Mouse (Mus musculus) CH12.LX (cell line): Measurements from ENCODE around the gene Taar8a. TPM values are rescaled to one million over a fixed set of nuclear protein-coding genes. Genes with fewer than 3 reads are reported as not detected.
"Not testable (repeated sequence)": the region's sequence is repeated elsewhere in the genome, so short reads cannot be mapped to it uniquely, and the experiment has no call there.

Experiments
- DNase-seq: peaks from one replicate; pipeline ENCODE4 v3.0.0-alpha.2; 2013; ENCODE audit errors: extremely low read depth
- H3K27ac ChIP-seq: 2 replicates; pipeline ENCODE4 v1.5.1; 2012; ENCODE audit warnings: low read depth, mild to moderate bottlenecking, control low read depth, moderate library complexity; ENCODE audit not compliant: insufficient read depth
- H3K27me3 ChIP-seq: replicated peaks from 2 replicates; pipeline ENCODE3; 2012; ENCODE audit warnings: inconsistent platforms
- H3K36me3 ChIP-seq, 2 experiments: replicated peaks in 1 of 2; 2 replicates each; pipeline versions ENCODE3 to v1.6.1; 2012; ENCODE audit warnings: inconsistent platforms in 1 of 2, low read length in 1 of 2, mild to moderate bottlenecking in 1 of 2, mixed read lengths in 1 of 2, moderate library complexity in 1 of 2; ENCODE audit not compliant: control insufficient read depth in 1 of 2, insufficient read depth in 1 of 2
- H3K4me1 ChIP-seq, 2 experiments: 2 replicates each; pipeline ENCODE4 v1.6.1; 2012; ENCODE audit warnings: inconsistent platforms in 1 of 2, moderate library complexity in 1 of 2; ENCODE audit not compliant: insufficient read depth in 2 of 2, control insufficient read depth in 1 of 2
- H3K4me2 ChIP-seq: 2 replicates; pipeline ENCODE4 v1.6.1; 2012; ENCODE audit warnings: low read depth, mild to moderate bottlenecking, control low read depth; ENCODE audit not compliant: poor library complexity, insufficient read depth, severe bottlenecking
- H3K4me3 ChIP-seq, 3 experiments: fragments of 150-350 bp in 1 of 3; sonication (generic) in 1 of 3; replicated peaks in 1 of 3; 2 replicates each; pipeline versions ENCODE3 to v1.5.1; 2011 to 2012; ENCODE audit warnings: low read depth in 2 of 3, low read length in 2 of 3, mild to moderate bottlenecking in 2 of 3, moderate library complexity in 2 of 3, control low read depth in 1 of 3, improper control_type of control experiment in 1 of 3, inconsistent platforms in 1 of 3, mixed read lengths in 1 of 3; ENCODE audit not compliant: poor library complexity in 1 of 3
- H3K79me2 ChIP-seq: replicated peaks from 2 replicates; pipeline ENCODE4 v1.6.1; 2012; ENCODE audit warnings: mild to moderate bottlenecking, moderate library complexity; ENCODE audit not compliant: control insufficient read depth, poor library complexity, insufficient read depth, severe bottlenecking; ENCODE audit errors: extremely low read depth
- H3K9ac ChIP-seq: 2 replicates; pipeline ENCODE4 v1.6.1; 2012; ENCODE audit warnings: low read depth, mild to moderate bottlenecking, control low read depth, moderate library complexity; ENCODE audit not compliant: insufficient read depth
- H3K9me3 ChIP-seq: replicated peaks from 2 replicates; pipeline ENCODE3; 2012; ENCODE audit warnings: low read length, inconsistent platforms, mixed read lengths
- BHLHE40 ChIP-seq: IDR thresholded peaks from 2 replicates; pipeline ENCODE4 v1.6.1; 2011; ENCODE audit warnings: mild to moderate bottlenecking, low read depth, low read length, improper control_type of control experiment
- CHD1 ChIP-seq: IDR thresholded peaks from 2 replicates; pipeline ENCODE4 v1.6.1; 2012; ENCODE audit warnings: low read depth, low read length, improper control_type of control experiment, inconsistent platforms
- CHD2 ChIP-seq: IDR thresholded peaks from 2 replicates; pipeline ENCODE4 v1.6.1; 2011; ENCODE audit warnings: low read length, improper control_type of control experiment
- CTCF ChIP-seq, 2 experiments: IDR thresholded peaks in 1 of 2; conservative IDR thresholded peaks in 1 of 2; 2 replicates each; pipeline ENCODE4 v1.5.1; 2011 to 2012; ENCODE audit warnings: low read depth in 2 of 2, low read length in 2 of 2, improper control_type of control experiment in 1 of 2, inconsistent platforms in 1 of 2, mild to moderate bottlenecking in 1 of 2, moderate library complexity in 1 of 2
- ETS1 ChIP-seq: conservative IDR thresholded peaks from 2 replicates; pipeline ENCODE4 v1.6.1; 2012; ENCODE audit warnings: low read depth, mild to moderate bottlenecking, inconsistent platforms, low read length, improper control_type of control experiment, moderate library complexity
- GABPA ChIP-seq: IDR thresholded peaks from 2 replicates; pipeline ENCODE4 v1.6.1; 2012; ENCODE audit warnings: low read depth, low read length, improper control_type of control experiment, inconsistent platforms; ENCODE audit not compliant: insufficient replicate concordance
- MAZ ChIP-seq: IDR thresholded peaks from 2 replicates; pipeline ENCODE4 v1.6.1; 2012; ENCODE audit warnings: low read depth, mild to moderate bottlenecking, inconsistent platforms, low read length, improper control_type of control experiment, moderate library complexity
- MEF2A ChIP-seq: IDR thresholded peaks from 2 replicates; pipeline ENCODE4 v1.6.1; 2014; ENCODE audit warnings: low read depth, mild to moderate bottlenecking, inconsistent platforms, low read length, improper control_type of control experiment, borderline replicate concordance
- MXI1 ChIP-seq: IDR thresholded peaks from 2 replicates; pipeline ENCODE4 v1.6.1; 2011; ENCODE audit warnings: mild to moderate bottlenecking, low read depth, low read length, improper control_type of control experiment
- NELFE ChIP-seq: IDR thresholded peaks from 2 replicates; pipeline ENCODE4 v1.6.1; 2011; ENCODE audit warnings: low read depth, low read length, improper control_type of control experiment
- POLR2A ChIP-seq: IDR thresholded peaks from 2 replicates; pipeline ENCODE4 v1.6.1; 2011; ENCODE audit warnings: low read depth, mild to moderate bottlenecking, improper control_type of control experiment, low read length
- SMC3 ChIP-seq: IDR thresholded peaks from 2 replicates; pipeline ENCODE4 v1.6.1; 2011; ENCODE audit warnings: low read depth, low read length, improper control_type of control experiment
- ZMIZ1 ChIP-seq: IDR thresholded peaks from 2 replicates; pipeline ENCODE4 v1.6.1; 2012; ENCODE audit warnings: low read depth, mild to moderate bottlenecking, inconsistent platforms, low read length, improper control_type of control experiment
- ZNF384 ChIP-seq: IDR thresholded peaks from 2 replicates; pipeline ENCODE4 v1.6.1; 2012; ENCODE audit warnings: low read depth, low read length, improper control_type of control experiment, inconsistent platforms
- dilution Hi-C: fragments of 300-500 bp; cut with MboI; formaldehyde crosslinking; loops from 2 replicates; pipeline ENCODE4 v1.14.3; 2020; ENCODE audit warnings: low sequenced_read_pairs; ENCODE audit not compliant: extremely low pct_unique_long_range_greater_than_20kb, extremely low pct_ligation_motif_present
- in situ Hi-C: fragments of 300-500 bp; cut with MboI; formaldehyde crosslinking; loops from 3 replicates; pipeline ENCODE4 v1.14.3; 2019; ENCODE audit warnings: low sequenced_read_pairs, low pct_ligation_motif_present, low pct_unique_long_range_greater_than_20kb, mixed read lengths
- polyA plus RNA-seq: library from polyadenylated mRNA; unstranded; fragments of >175 nt; gene quantifications from 2 replicates; pipeline ENCODE4 v1.2.1, GENCODE M21; 2012; ENCODE audit warnings: low read depth; ENCODE audit not compliant: insufficient read length
- total RNA-seq, 2 experiments: library from RNA; depleted of rRNA; stranded (reverse); fragments of 300-350 nt in 1 of 2; fragments of >200 nt in 1 of 2; gene quantifications; 2 replicates each; pipeline ENCODE4 v1.2.3; 2012 to 2014

The Taar8a gene
- total and polyA plus RNA-seq, 3 experiments, result not detected

- TF ChIP-seq MEF2A (no peak), GABPA (no peak), MXI1 (no peak), MAZ (no peak), POLR2A (no peak), NELFE (no peak), ETS1 (no peak), ZNF384 (no peak), CHD2 (no peak), ZMIZ1 (no peak)
- dilution Hi-C loops (no loop called here), in situ Hi-C loops (no loop called here)
- no peak overlapping the region for H3K4me2 ChIP-seq
- DNase-seq, result no peak
- no peaks in the 10 kb centered on the region for H3K27me3 ChIP-seq
- H3K9ac ChIP-seq, result no peak overlapping the region
- no peaks in the 10 kb centered on the region for H3K79me2 ChIP-seq
- H3K27ac ChIP-seq, result no peak overlapping the region
- H3K4me1 ChIP-seq, result no peaks in the 10 kb centered on the region
- H3K36me3 ChIP-seq, result no peaks in the 10 kb centered on the region
- no peaks in the 10 kb centered on the region for H3K9me3 ChIP-seq
- no peak overlapping the region for H3K4me3 ChIP-seq
Measured at GRCm38 (mm10) chr10:24087168-24087567, 10.9 kb downstream of the Taar8a start.

GRCm38 (mm10) chr10:24092194-24092593 lies 15.9 kb downstream of the Taar8a start, which contains the start of gene Taar8b:
Gene Taar8b, minus strand, starts transcription at chr10:24092294.
- H3K4me3 ChIP-seq, result no peak within 1 kb of the TSS
- H3K4me1 ChIP-seq, result no peaks in the 10 kb centered on the region
- no peak within 1 kb of the TSS for H3K27ac ChIP-seq
- dilution Hi-C loops (no loop called here), in situ Hi-C loops (no loop called here)
- DNase-seq, result no peak
- TF ChIP-seq SMC3 (no peak), CHD1 (no peak), BHLHE40 (no peak), CTCF (conservative IDR thresholded peaks at IDR 0.05 in 1 of 2, IDR thresholded peaks at IDR 0.05 in 1 of 2; ENCODE audit: low read depth in 2 of 2, low read length in 2 of 2) (no peak)
- no peak within 1 kb of the TSS for H3K4me2 ChIP-seq
- H3K79me2 ChIP-seq, result no peaks in the 10 kb centered on the region
- H3K27me3 ChIP-seq, result no peaks in the 10 kb centered on the region
- H3K36me3 ChIP-seq, result no peaks in the 10 kb centered on the region
- H3K9me3 ChIP-seq, result no peaks in the 10 kb centered on the region
- no peak within 1 kb of the TSS for H3K9ac ChIP-seq

GRCm38 (mm10) chr10:24097010-24097409 lies 20.7 kb downstream of the Taar8a start:
- H3K27me3 ChIP-seq, in situ Hi-C loops, H3K9me3 ChIP-seq, H3K36me3 ChIP-seq, H3K79me2 ChIP-seq, H3K27ac ChIP-seq, H3K4me3 ChIP-seq, H3K9ac ChIP-seq, DNase-seq, H3K4me1 ChIP-seq, dilution Hi-C loops, H3K4me2 ChIP-seq: not testable (repeated sequence)

GRCm38 (mm10) chr10:24101812-24102211 lies 25.5 kb downstream of the Taar8a start, which contains the start of gene Taar8c:
Gene Taar8c, minus strand, starts transcription at chr10:24101912.
- H3K36me3 ChIP-seq, H3K9ac ChIP-seq, H3K4me3 ChIP-seq, in situ Hi-C loops, H3K4me2 ChIP-seq, H3K27ac ChIP-seq, H3K9me3 ChIP-seq, dilution Hi-C loops, H3K4me1 ChIP-seq, H3K27me3 ChIP-seq, H3K79me2 ChIP-seq, DNase-seq: not testable (repeated sequence)

GRCm38 (mm10) chr10:24103299-24103698 lies 27.0 kb downstream of the Taar8a start:
- H3K9ac ChIP-seq, H3K4me3 ChIP-seq, dilution Hi-C loops, H3K27ac ChIP-seq, H3K4me2 ChIP-seq, H3K4me1 ChIP-seq, H3K79me2 ChIP-seq, in situ Hi-C loops, H3K27me3 ChIP-seq, H3K9me3 ChIP-seq, DNase-seq, H3K36me3 ChIP-seq: not testable (repeated sequence)
